26 mouse cellular contexts compared by ENCODE assay signal in the genomic region with DNA sequence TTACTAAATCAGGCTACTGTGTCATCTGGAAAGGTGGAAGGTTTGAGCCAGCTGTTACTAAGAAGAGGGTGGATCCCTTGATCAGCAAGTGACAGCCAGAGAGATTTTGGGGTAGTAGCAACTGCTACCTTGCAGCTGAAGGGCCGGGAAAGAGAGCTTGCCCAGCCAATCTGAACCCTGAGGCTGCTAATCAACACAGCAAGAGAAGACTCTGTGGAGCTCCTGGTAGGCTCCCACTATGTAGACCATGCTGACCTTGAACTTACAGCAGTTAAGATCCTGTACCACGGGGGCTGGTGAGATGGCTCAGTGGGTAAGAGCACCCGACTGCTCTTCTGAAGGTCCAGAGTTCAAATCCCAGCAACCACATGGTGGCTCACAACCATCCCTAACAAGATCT. TPM values are rescaled to one million over a fixed set of nuclear protein-coding genes. Genes with fewer than 3 reads are reported as not detected.
DNase-seq lines count a peak whose midpoint lies in the region; ATAC-seq and TF ChIP-seq lines count a peak whose summit lies in the region.
"Had no signal": no experiment of that assay in that cellular context is flagged by ENCODE, and none has a peak within 500 bp of the region (broad histone marks: within the 10 kb centered on the region; RNA-seq: fewer than 3 reads in every experiment).

No protein-coding gene starts in this region.

- ATAC-seq in heart, postnatal 0 days (ENCODE audit: insufficient read depth, low read depth), result no peak
- no peak for ATAC-seq in heart, embryonic 11.5 days (replicated peaks; ENCODE audit: insufficient number of reproducible peaks, low FRiP score, low TSS enrichment)
- ATAC-seq in embryonic facial prominence, embryonic 15.5 days (ENCODE audit: insufficient number of reproducible peaks, low FRiP score, low TSS enrichment, low read depth), result no peak
- no peak for ATAC-seq in hindbrain, embryonic 13.5 days (ENCODE audit: low FRiP score)
- ATAC-seq: forebrain, embryonic 16.5 days; midbrain, embryonic 13.5 days had no signal

- H3K4me3 ChIP-seq in heart, postnatal 0 days (ENCODE audit: low read depth, low read length), result no peak overlapping the region
- H3K4me3 ChIP-seq in heart, embryonic 11.5 days (ENCODE audit: low read depth, low read length), result no peak overlapping the region
- H3K4me3 ChIP-seq in E14TG2a.4 (replicated peaks; ENCODE audit: low read length), result peak overlapping the region; percentile 26; the same call in 1 of the 2 replicates
- H3K4me3 ChIP-seq in ES-E14 (ENCODE audit: insufficient read depth in 1 of 2, low read depth in 1 of 2, low read length in 2 of 2, poor library complexity in 1 of 2, severe bottlenecking in 1 of 2), result no peak overlapping the region
- H3K4me3 ChIP-seq in embryonic facial prominence, embryonic 15.5 days (replicated peaks), result no peak overlapping the region
- H3K4me3 ChIP-seq in hindbrain, embryonic 13.5 days, result no peak overlapping the region
- H3K4me3 ChIP-seq: forebrain, embryonic 10.5 days; heart, embryonic 15.5 days; hindbrain, embryonic 15.5 days; liver, embryonic 13.5 days; midbrain, embryonic 13.5 days had no signal

- WGBS in heart, postnatal 0 days, result 86% methylated on average over 3 of the region's 3 CpGs
- WGBS in heart, embryonic 11.5 days (ENCODE audit: insufficient replicate concordance), result 76% methylated on average over 3 of the region's 3 CpGs
- WGBS in embryonic facial prominence, embryonic 15.5 days, result 72% methylated on average over 3 of the region's 3 CpGs
- 86% methylated on average over 3 of the region's 3 CpGs for WGBS in hindbrain, embryonic 13.5 days

- in situ Hi-C loops in ES-E14 (cut with MboI; ENCODE audit: low sequenced_read_pairs in 2 of 2, unreplicated experiment in 2 of 2), result loop anchor here in 1 of 2 experiments (10.0 kb wide), 1 partner anchor 280 kb away; no protein-coding TSS in a partner anchor

- no peak overlapping the region for H3K4me2 ChIP-seq in heart, postnatal 0 days (ENCODE audit: low read depth, low read length)
- no peak overlapping the region for H3K4me2 ChIP-seq in heart, embryonic 11.5 days
- no peak overlapping the region for H3K4me2 ChIP-seq in embryonic facial prominence, embryonic 15.5 days (replicated peaks)
- no peak overlapping the region for H3K4me2 ChIP-seq in hindbrain, embryonic 13.5 days
- H3K4me2 ChIP-seq: heart, embryonic 15.5 days; hindbrain, embryonic 15.5 days; liver, embryonic 13.5 days; lung, embryonic 14.5 days; midbrain, embryonic 13.5 days had no signal

- no peaks in the 10 kb centered on the region for H3K36me3 ChIP-seq in heart, postnatal 0 days (replicated peaks; ENCODE audit: control insufficient read depth, insufficient read depth, low read length)
- no peaks in the 10 kb centered on the region for H3K36me3 ChIP-seq in heart, embryonic 11.5 days (ENCODE audit: control insufficient read depth, insufficient read depth, low read length)
- peaks cover 24% of the 10 kb centered on the region for H3K36me3 ChIP-seq in E14TG2a.4 (ENCODE audit: insufficient read depth, low read length)
- peaks cover 3% of the 10 kb centered on the region; the same call in 1 of the 2 replicates for H3K36me3 ChIP-seq in ES-E14 (ENCODE audit: control insufficient read depth, insufficient read depth, low read length, poor library complexity, severe bottlenecking)
- H3K36me3 ChIP-seq in embryonic facial prominence, embryonic 15.5 days, result no peaks in the 10 kb centered on the region
- H3K36me3 ChIP-seq in hindbrain, embryonic 13.5 days, result no peaks in the 10 kb centered on the region
- H3K36me3 ChIP-seq: forebrain, embryonic 10.5 days; G1E; heart, embryonic 15.5 days; hindbrain, embryonic 15.5 days; liver, embryonic 13.5 days; midbrain, embryonic 13.5 days had no signal

- 0 out of 2 replicates have a peak overlapping the region, but pooled peaks have one; percentile 11 for H3K27ac ChIP-seq in heart, postnatal 0 days (ENCODE audit: low read depth)
- no peak overlapping the region for H3K27ac ChIP-seq in heart, embryonic 11.5 days (ENCODE audit: low read depth, low read length)
- peak overlapping the region; percentile 93 for H3K27ac ChIP-seq in ES-E14 (ENCODE audit: insufficient read depth, low read depth, low read length, poor library complexity, severe bottlenecking)
- H3K27ac ChIP-seq in embryonic facial prominence, embryonic 15.5 days (replicated peaks), result peak overlapping the region; percentile 51; the same call in 1 of the 2 replicates
- H3K27ac ChIP-seq in hindbrain, embryonic 13.5 days, result no peak overlapping the region
- H3K27ac ChIP-seq: hindbrain, embryonic 15.5 days; liver, embryonic 13.5 days; midbrain, embryonic 13.5 days had no signal

- no peak for TF ChIP-seq EP300 in heart, postnatal 0 days (IDR thresholded peaks at IDR 0.05; ENCODE audit: low read depth)

- no peaks in the 10 kb centered on the region for H3K4me1 ChIP-seq in heart, postnatal 0 days (ENCODE audit: control insufficient read depth, insufficient read depth)
- peaks cover under 1% of the 10 kb centered on the region; the same call in 1 of the 2 replicates for H3K4me1 ChIP-seq in heart, embryonic 11.5 days (ENCODE audit: control insufficient read depth, insufficient read depth, low read length)
- H3K4me1 ChIP-seq in E14TG2a.4 (replicated peaks; ENCODE audit: low read depth, low read length) (peaks cover 86% of the 10 kb centered on the region), ES-E14 (ENCODE audit: control insufficient read depth in 2 of 2, insufficient read depth in 2 of 2, low read length in 2 of 2, poor library complexity in 1 of 2) (peaks cover 15 to 37% of the 10 kb centered on the region in 2 experiments)
- H3K4me1 ChIP-seq in embryonic facial prominence, embryonic 15.5 days, result peaks cover 19% of the 10 kb centered on the region
- H3K4me1 ChIP-seq in hindbrain, embryonic 13.5 days (replicated peaks), result peaks cover 3% of the 10 kb centered on the region; the same call in 1 of the 2 replicates

- no peak overlapping the region for H3K9ac ChIP-seq in heart, postnatal 0 days (replicated peaks; ENCODE audit: low read depth, low read length)
- no peak overlapping the region for H3K9ac ChIP-seq in heart, embryonic 11.5 days (ENCODE audit: low read depth, low read length)
- H3K9ac ChIP-seq in ES-E14 (ENCODE audit: insufficient read depth, low read depth, low read length, poor library complexity, severe bottlenecking), result peak overlapping the region; percentile 19; the same call in 1 of the 2 replicates
- H3K9ac ChIP-seq in embryonic facial prominence, embryonic 15.5 days, result no peak overlapping the region
- H3K9ac ChIP-seq in hindbrain, embryonic 13.5 days, result no peak overlapping the region
- H3K9ac ChIP-seq: heart, embryonic 15.5 days; hindbrain, embryonic 15.5 days; liver, embryonic 13.5 days; lung, embryonic 14.5 days; midbrain, embryonic 13.5 days had no signal

- TF ChIP-seq CTCF in heart, postnatal 0 days (IDR thresholded peaks at IDR 0.05; ENCODE audit: low read depth), result no peak
- TF ChIP-seq CTCF in E14TG2a.4 (conservative IDR thresholded peaks at IDR 0.05; ENCODE audit: low read length), result no peak

- no peaks in the 10 kb centered on the region for H3K9me3 ChIP-seq in heart, postnatal 0 days (replicated peaks; ENCODE audit: control insufficient read depth, low read length)
- H3K9me3 ChIP-seq in heart, embryonic 11.5 days (replicated peaks; ENCODE audit: control insufficient read depth, low read length), result no peaks in the 10 kb centered on the region
- H3K9me3 ChIP-seq in E14TG2a.4 (ENCODE audit: low read length) (no peaks in the 10 kb centered on the region), ES-E14 (ENCODE audit: control insufficient read depth, insufficient read depth, low read depth, low read length) (no peaks in the 10 kb centered on the region)
- H3K9me3 ChIP-seq in embryonic facial prominence, embryonic 15.5 days (replicated peaks), result no peaks in the 10 kb centered on the region
- H3K9me3 ChIP-seq in hindbrain, embryonic 13.5 days, result no peaks in the 10 kb centered on the region
- H3K9me3 ChIP-seq: forebrain, embryonic 10.5 days; G1E; heart, embryonic 15.5 days; hindbrain, embryonic 15.5 days; liver, embryonic 13.5 days; midbrain, embryonic 13.5 days had no signal

- DNase-seq in heart, postnatal 0 days (ENCODE audit: low spot score), result no peak
- no peak for DNase-seq in ES-E14 (ENCODE audit: low read depth, low spot score)
- no peak for DNase-seq in testis, postnatal 10 days (ENCODE audit: low spot score)
- DNase-seq: cerebellum, adult 11 months; cerebellum, postnatal 10 days; gastrocnemius, postnatal 25 days; heart, postnatal 4 days; liver, embryonic 13.5 days; right cerebral cortex, postnatal 14 days; thymus, postnatal 14 days had no signal

- H3K27me3 ChIP-seq in heart, postnatal 0 days (ENCODE audit: control insufficient read depth, insufficient read depth, low read length), result no peaks in the 10 kb centered on the region
- H3K27me3 ChIP-seq in heart, embryonic 11.5 days (ENCODE audit: control insufficient read depth, insufficient read depth, low read length), result no peaks in the 10 kb centered on the region
- no peaks in the 10 kb centered on the region for H3K27me3 ChIP-seq in E14TG2a.4 (ENCODE audit: insufficient read depth, low read length)
- H3K27me3 ChIP-seq in embryonic facial prominence, embryonic 15.5 days, result no peaks in the 10 kb centered on the region
- H3K27me3 ChIP-seq in hindbrain, embryonic 13.5 days, result no peaks in the 10 kb centered on the region
- H3K27me3 ChIP-seq: heart, embryonic 15.5 days; hindbrain, embryonic 15.5 days; liver, embryonic 13.5 days; midbrain, embryonic 13.5 days had no signal

RNA-seq across cellular contexts. Expression of a gene that starts 26.3 kb away (rescaled TPM):
- total RNA-seq in heart, postnatal 0 days (2014; rRNA removed; ENCODE audit: low replicate concordance), result 2.3 and 5.9 TPM in 2 replicates
- polyA plus RNA-seq in heart, postnatal 0 days (2015; fragmentation: Nextera tagmentation; extraction: Ambion mirVana), result 4.3 and 4.9 TPM in 2 replicates
- 7.5 TPM in 2 replicates for polyA plus RNA-seq in heart, embryonic 11.5 days (2014; fragmentation: Nextera tagmentation; extraction: Ambion mirVana)
- total RNA-seq in ES-E14 (2012; rRNA removed), result 51.5 and 58.6 TPM in 2 replicates
- polyA plus RNA-seq in embryonic facial prominence, embryonic 15.5 days (2015; fragmentation: Nextera tagmentation; extraction: Ambion mirVana), result 10.8 and 10.9 TPM in 2 replicates
- 19.2 and 19.7 TPM in 2 replicates for polyA plus RNA-seq in hindbrain, embryonic 13.5 days (2015; fragmentation: Nextera tagmentation; extraction: Ambion mirVana)

RNA-seq across cellular contexts. Expression of a gene that starts 41.2 kb away (rescaled TPM):
- total RNA-seq in heart, postnatal 0 days (2014; rRNA removed; ENCODE audit: low replicate concordance), result 48.3 and 61.5 TPM in 2 replicates
- 47.1 and 57.5 TPM in 2 replicates for polyA plus RNA-seq in heart, postnatal 0 days (2015; fragmentation: Nextera tagmentation; extraction: Ambion mirVana)
- 53.9 and 64.0 TPM in 2 replicates for polyA plus RNA-seq in heart, embryonic 11.5 days (2014; fragmentation: Nextera tagmentation; extraction: Ambion mirVana)
- 71.3 and 112 TPM in 2 replicates for total RNA-seq in ES-E14 (2012; rRNA removed)
- polyA plus RNA-seq in embryonic facial prominence, embryonic 15.5 days (2015; fragmentation: Nextera tagmentation; extraction: Ambion mirVana), result 30.8 and 32.3 TPM in 2 replicates
- polyA plus RNA-seq in hindbrain, embryonic 13.5 days (2015; fragmentation: Nextera tagmentation; extraction: Ambion mirVana), result 41.0 and 43.3 TPM in 2 replicates
- total RNA-seq: megakaryocyte, adult 5-6 weeks; monocyte, adult 5-6 weeks had no signal
- polyA plus RNA-seq: G1E had no signal

RNA-seq across cellular contexts. Expression of a gene that starts 53.8 kb away (rescaled TPM):
- 0.89 and 6.1 TPM in 2 replicates for total RNA-seq in heart, postnatal 0 days (2014; rRNA removed; ENCODE audit: low replicate concordance)
- 6.8 and 7.3 TPM in 2 replicates for polyA plus RNA-seq in heart, postnatal 0 days (2015; fragmentation: Nextera tagmentation; extraction: Ambion mirVana)
- 0.17 and 0.30 TPM in 2 replicates for polyA plus RNA-seq in heart, embryonic 11.5 days (2014; fragmentation: Nextera tagmentation; extraction: Ambion mirVana)
- total RNA-seq in ES-E14 (2012; rRNA removed), result 3.9 and 10.1 TPM in 2 replicates
- 0.48 and 0.62 TPM in 2 replicates for polyA plus RNA-seq in embryonic facial prominence, embryonic 15.5 days (2015; fragmentation: Nextera tagmentation; extraction: Ambion mirVana)
- 0.25 and 0.43 TPM in 2 replicates for polyA plus RNA-seq in hindbrain, embryonic 13.5 days (2015; fragmentation: Nextera tagmentation; extraction: Ambion mirVana)
- total RNA-seq: monocyte, adult 5-6 weeks; neutrophil, adult 5-6 weeks had no signal
- polyA plus RNA-seq: C2C12, G1E had no signal

RNA-seq across cellular contexts. Expression of a gene that starts 59.0 kb away (rescaled TPM):
- total RNA-seq in heart, postnatal 0 days (2014; rRNA removed; ENCODE audit: low replicate concordance), result 12.8 and 56.2 TPM in 2 replicates
- 17.9 and 20.6 TPM in 2 replicates for polyA plus RNA-seq in heart, postnatal 0 days (2015; fragmentation: Nextera tagmentation; extraction: Ambion mirVana)
- not detected in 2 replicates for polyA plus RNA-seq in heart, embryonic 11.5 days (2014; fragmentation: Nextera tagmentation; extraction: Ambion mirVana)
- total RNA-seq in ES-E14 (2012; rRNA removed), result 0.76 and 0.79 TPM in 2 replicates
- 0.05 TPM in 1 of 2 replicates, not detected in the other for polyA plus RNA-seq in embryonic facial prominence, embryonic 15.5 days (2015; fragmentation: Nextera tagmentation; extraction: Ambion mirVana)
- 0.26 TPM in 1 of 2 replicates, not detected in the other for polyA plus RNA-seq in hindbrain, embryonic 13.5 days (2015; fragmentation: Nextera tagmentation; extraction: Ambion mirVana)
- total RNA-seq: megakaryocyte, adult 5-6 weeks; monocyte, adult 5-6 weeks had no signal
- polyA plus RNA-seq: forebrain, embryonic 10.5 days; G1E; kidney, embryonic 14.5 days; lung, embryonic 14.5 days had no signal

Comparison
In these comparisons a context has a peak if more than half of its experiments do, and no peak if none do; other contexts are left out.
1. H3K27ac ChIP-seq: peak in heart, postnatal 0 days (single experiment), ES-E14 (single experiment) and embryonic facial prominence, embryonic 15.5 days (single experiment); none in heart, embryonic 11.5 days (single experiment) and hindbrain, embryonic 13.5 days (single experiment).